Mouse (Mus musculus) olfactory bulb, adult 2 months (tissue): Measurements from ENCODE around the gene Olfr1214.

Source experiments
- CTCF ChIP-seq: fragments of 200-500 bp; IDR thresholded peaks from 2 replicates; pipeline ENCODE4 v1.5.1; 2012; ENCODE audit warnings: low read depth, mild to moderate bottlenecking, low read length, moderate library complexity; ENCODE audit not compliant: insufficient read depth
- POLR2A ChIP-seq: fragments of 200-500 bp; IDR thresholded peaks from 2 replicates; pipeline ENCODE4 v1.6.1; 2012; ENCODE audit warnings: mild to moderate bottlenecking, low read depth, low read length, moderate library complexity; ENCODE audit not compliant: insufficient read depth

DNA sequence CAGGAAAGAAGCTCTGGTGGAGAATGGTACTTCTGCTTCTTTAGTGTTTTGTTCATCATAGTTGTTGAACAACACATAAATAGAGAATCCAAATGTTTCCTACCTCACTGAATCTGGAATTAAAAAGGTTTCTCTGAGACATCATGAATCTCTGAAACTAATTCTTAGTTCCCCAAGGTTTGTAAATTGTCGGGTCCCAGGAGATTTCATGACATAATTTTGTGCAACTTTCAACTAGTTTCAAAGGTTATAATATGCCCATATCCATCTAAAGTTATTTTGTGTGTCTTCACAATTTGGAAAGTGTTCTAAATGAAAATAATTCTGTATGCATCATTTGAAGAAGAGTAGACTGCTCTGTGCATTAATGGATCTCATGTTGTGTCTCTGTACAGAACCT lies 25.8 kb upstream of the Olfr1214 start, which contains the start of gene Olfr1216:
- no peak for TF ChIP-seq POLR2A
- no peak for TF ChIP-seq CTCF
